Mouse (Mus musculus) heart, postnatal 0 days (tissue): Measurements from ENCODE around the gene Epha2. TPM values are rescaled to one million over a fixed set of nuclear protein-coding genes. Genes with fewer than 3 reads are reported as not detected.

Experiments used
- ATAC-seq: fragments of 200-750 bp; cut with Nextera tagmentation; 2 replicates; pipeline ENCODE4 v1.8.0; 2017; ENCODE audit warnings: low read depth, moderate number of reproducible peaks, moderate library complexity; ENCODE audit not compliant: insufficient read depth
- DNase-seq: peaks from one replicate; pipeline ENCODE4 v3.0.0-alpha.2; 2016; ENCODE audit warnings: low spot score
- H3K27ac ChIP-seq: fragments of 300-500 bp; sonication (generic); 2 replicates; pipeline ENCODE4 v1.5.1; 2014; ENCODE audit warnings: low read depth, mild to moderate bottlenecking
- H3K27me3 ChIP-seq: fragments of 300-500 bp; sonication (generic); 2 replicates; pipeline ENCODE4 v1.6.1; 2014; ENCODE audit warnings: low read length, mixed read lengths; ENCODE audit not compliant: control insufficient read depth, insufficient read depth
- H3K36me3 ChIP-seq: fragments of 300-500 bp; sonication (generic); replicated peaks from 2 replicates; pipeline ENCODE4 v1.6.1; 2014; ENCODE audit warnings: low read length, mixed read lengths; ENCODE audit not compliant: control insufficient read depth, insufficient read depth
- H3K4me1 ChIP-seq: fragments of 300-500 bp; sonication (generic); 2 replicates; pipeline ENCODE4 v1.6.1; 2014; ENCODE audit warnings: antibody characterized with exemption; ENCODE audit not compliant: control insufficient read depth, insufficient read depth
- H3K4me2 ChIP-seq: fragments of 300-500 bp; sonication (generic); 2 replicates; pipeline ENCODE4 v1.6.1; 2014; ENCODE audit warnings: low read depth, mild to moderate bottlenecking, low read length, moderate library complexity
- H3K4me3 ChIP-seq: fragments of 300-500 bp; sonication (generic); 2 replicates; pipeline ENCODE4 v1.5.1; 2014; ENCODE audit warnings: low read depth, low read length
- H3K9ac ChIP-seq: fragments of 300-500 bp; sonication (generic); replicated peaks from 2 replicates; pipeline ENCODE4 v1.6.1; 2014; ENCODE audit warnings: low read depth, low read length, mixed read lengths
- H3K9me3 ChIP-seq: fragments of 300-500 bp; sonication (generic); replicated peaks from 2 replicates; pipeline ENCODE4 v1.6.1; 2016; ENCODE audit warnings: low read length; ENCODE audit not compliant: control insufficient read depth
- CTCF ChIP-seq: IDR thresholded peaks from 2 replicates; pipeline ENCODE4 v1.5.1; 2016; ENCODE audit warnings: antibody characterized with exemption, control low read depth, low read depth
- EP300 ChIP-seq: IDR thresholded peaks from 2 replicates; pipeline ENCODE4 v1.6.1; 2016; ENCODE audit warnings: antibody characterized with exemption, low read depth
- WGBS: fragments of 180-500 bp; shearing (Covaris S2); extraction: QIAGEN DNeasy Blood & Tissue Kit; methylation state at CpG from one replicate; pipeline ENCODE4 v1.1.7; 2014; 5-methylcytosine and 5-hydroxymethylcytosine counted together
- polyA plus RNA-seq: library from polyadenylated mRNA; unstranded; fragments of >200 nt; fragmentation: Nextera tagmentation; extraction: Ambion mirVana; gene quantifications from 2 replicates; pipeline ENCODE4 v1.2.1, GENCODE M21; 2015
- total RNA-seq: library from RNA; depleted of rRNA; stranded (reverse); fragments of >200 nt; gene quantifications from 2 replicates; pipeline ENCODE4 v1.2.3, GENCODE M21; 2014; ENCODE audit warnings: low replicate concordance

Gene Epha2
- total and polyA plus RNA-seq, 2 experiments from 2014 or later: 1.4 to 11.7 TPM

GRCm38 (mm10) chr4:141303402-141304222 is 2.6 kb downstream of the Epha2 start:
- no peak for TF ChIP-seq EP300
- TF ChIP-seq CTCF: no peak
- Histone ChIP-seq H3K4me1 (peaks cover 8% of the 10 kb centered on the region; the same call in 1 of the 2 replicates), H3K36me3 (no peaks in the 10 kb centered on the region), H3K9ac (no peak overlapping the region), H3K4me3 (0 out of 2 replicates have a peak overlapping the region, but pooled peaks have one; percentile 58), H3K9me3 (no peaks in the 10 kb centered on the region), H3K4me2 (peak overlapping the region; percentile 94), H3K27me3 (peaks cover 8% of the 10 kb centered on the region; the same call in 1 of the 2 replicates), H3K27ac (no peak overlapping the region)
- DNase-seq (no peak), ATAC-seq (no peak)
- WGBS: 68% methylated on average over 7 of the region's 7 CpGs

- DNase-seq (no peak), ATAC-seq (no peak)
- Histone ChIP-seq H3K4me2 (no peak overlapping the region), H3K4me1 (peaks cover 8% of the 10 kb centered on the region; the same call in 1 of the 2 replicates), H3K27ac (no peak overlapping the region), H3K36me3 (0 out of 2 replicates have a peak, but pooled peaks cover 4% of the 10 kb centered on the region), H3K4me3 (no peak overlapping the region), H3K9me3 (no peaks in the 10 kb centered on the region), H3K27me3 (peaks cover 8% of the 10 kb centered on the region; the same call in 1 of the 2 replicates), H3K9ac (no peak overlapping the region)
- WGBS: 79% methylated on average over 4 of the region's 4 CpGs
- TF ChIP-seq CTCF: no peak
- no peak for TF ChIP-seq EP300
These were observed 3.2 kb downstream of the Epha2 start for GRCm38 (mm10) chr4:141304223-141304611.

- Histone ChIP-seq H3K9ac (no peak overlapping the region), H3K36me3 (0 out of 2 replicates have a peak, but pooled peaks cover 4% of the 10 kb centered on the region), H3K4me1 (peaks cover 22% of the 10 kb centered on the region), H3K4me3 (no peak overlapping the region), H3K9me3 (no peaks in the 10 kb centered on the region), H3K4me2 (no peak overlapping the region), H3K27ac (no peak overlapping the region), H3K27me3 (no peaks in the 10 kb centered on the region)
- no peak for ATAC-seq
- WGBS: 62% methylated on average over 8 of the region's 8 CpGs
- no peak for DNase-seq
- TF ChIP-seq CTCF: no peak
- no peak for TF ChIP-seq EP300
These were observed 5.0 kb downstream of the Epha2 start for GRCm38 (mm10) chr4:141306057-141306456.

- TF ChIP-seq EP300: no peak
- no peak for TF ChIP-seq CTCF
- H3K4me2 ChIP-seq: no peak overlapping the region
- no peaks in the 10 kb centered on the region for H3K9me3 ChIP-seq
- H3K4me3 ChIP-seq: no peak overlapping the region
- WGBS: 93% methylated on average over 22 of the region's 22 CpGs
- ATAC-seq (no peak), DNase-seq (no peak)
- 0 out of 2 replicates have a peak, but pooled peaks cover 4% of the 10 kb centered on the region for H3K36me3 ChIP-seq
- H3K27ac ChIP-seq: no peak overlapping the region
- peaks cover 41% of the 10 kb centered on the region for H3K4me1 ChIP-seq
- no peaks in the 10 kb centered on the region for H3K27me3 ChIP-seq
- no peak overlapping the region for H3K9ac ChIP-seq
These were observed 7.3 kb downstream of the Epha2 start for GRCm38 (mm10) chr4:141308381-141308780.

- DNase-seq (no peak), ATAC-seq (no peak)
- Histone ChIP-seq H3K27ac (peak overlapping the region; percentile 85), H3K4me1 (peaks cover 44% of the 10 kb centered on the region), H3K27me3 (no peaks in the 10 kb centered on the region), H3K9ac (no peak overlapping the region), H3K36me3 (0 out of 2 replicates have a peak, but pooled peaks cover 4% of the 10 kb centered on the region), H3K4me2 (no peak overlapping the region), H3K4me3 (no peak overlapping the region), H3K9me3 (no peaks in the 10 kb centered on the region)
- WGBS: 82% methylated on average over 34 of the region's 34 CpGs
- no peak for TF ChIP-seq EP300
These were observed 8.1 kb downstream of the Epha2 start for GRCm38 (mm10) chr4:141308857-141309772.
